Comparison of ENCODE assay signal across 8 mouse cellular contexts in the genomic region with DNA sequence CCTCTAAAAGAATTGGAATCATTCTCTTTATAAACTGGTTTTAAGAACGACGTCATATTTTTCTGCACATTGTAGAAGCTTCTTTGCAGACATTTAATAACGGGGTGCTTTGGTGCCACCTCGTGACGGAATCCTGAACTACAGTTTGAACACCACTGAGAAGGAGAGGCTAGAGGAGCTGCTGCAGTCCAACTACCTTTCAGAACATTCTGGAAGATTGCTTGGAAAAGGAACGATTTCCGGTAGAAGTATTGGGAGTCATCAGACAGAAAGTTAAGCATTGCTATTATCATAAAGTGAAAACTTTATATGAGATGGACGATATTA. TPM values are rescaled to one million over a fixed set of nuclear protein-coding genes. Genes with fewer than 3 reads are reported as not detected.
DNase-seq lines count a peak whose midpoint lies in the region; ATAC-seq and TF ChIP-seq lines count a peak whose summit lies in the region.

No protein-coding gene starts in this region.

- no peak overlapping the region; the same call in 1 of the 2 replicates for H3K4me2 ChIP-seq in heart, embryonic 11.5 days
- H3K4me2 ChIP-seq in forebrain, postnatal 0 days (ENCODE audit: low read depth): peak overlapping the region; percentile 32; the same call in 1 of the 2 replicates
- H3K4me2 ChIP-seq in hindbrain, embryonic 14.5 days (replicated peaks): peak overlapping the region; percentile 38
- H3K4me2 ChIP-seq in midbrain, embryonic 14.5 days (ENCODE audit: low read length): peak overlapping the region; percentile 38

- no peak for TF ChIP-seq POLR2A in spleen, adult 2 months (IDR thresholded peaks at IDR 0.05; ENCODE audit: low read depth, low read length)

- no peaks in the 10 kb centered on the region for H3K36me3 ChIP-seq in heart, embryonic 11.5 days (ENCODE audit: control insufficient read depth, insufficient read depth, low read length)
- H3K36me3 ChIP-seq in forebrain, postnatal 0 days (ENCODE audit: insufficient read depth): no peaks in the 10 kb centered on the region
- no peaks in the 10 kb centered on the region for H3K36me3 ChIP-seq in hindbrain, embryonic 14.5 days (replicated peaks; ENCODE audit: control insufficient read depth, insufficient read depth)
- H3K36me3 ChIP-seq in midbrain, embryonic 14.5 days (ENCODE audit: control insufficient read depth, insufficient read depth, low read length): no peaks in the 10 kb centered on the region
- no peaks in the 10 kb centered on the region for H3K36me3 ChIP-seq in spleen, adult 2 months (ENCODE audit: control insufficient read depth, insufficient read depth, low read length)

- no peak overlapping the region for H3K9ac ChIP-seq in heart, embryonic 11.5 days (ENCODE audit: low read depth, low read length)
- no peak overlapping the region for H3K9ac ChIP-seq in forebrain, postnatal 0 days
- H3K9ac ChIP-seq in hindbrain, embryonic 14.5 days: peak overlapping the region; percentile 40; the same call in 1 of the 2 replicates
- H3K9ac ChIP-seq in midbrain, embryonic 14.5 days (replicated peaks; ENCODE audit: low read length): no peak overlapping the region

- no peak overlapping the region for H3K27ac ChIP-seq in heart, embryonic 11.5 days (ENCODE audit: low read depth, low read length)
- no peak overlapping the region for H3K27ac ChIP-seq in forebrain, postnatal 0 days (ENCODE audit: low read depth, low read length)
- H3K27ac ChIP-seq in hindbrain, embryonic 14.5 days: peak overlapping the region; percentile 53
- 0 out of 2 replicates have a peak overlapping the region, but pooled peaks have one; percentile 5 for H3K27ac ChIP-seq in midbrain, embryonic 14.5 days (replicated peaks; ENCODE audit: low read depth, low read length)
- no peak overlapping the region for H3K27ac ChIP-seq in spleen, adult 2 months (ENCODE audit: insufficient read depth, low read length)

- 19% methylated on average over 8 of the region's 8 CpGs for WGBS in heart, embryonic 11.5 days (ENCODE audit: insufficient replicate concordance)
- 28% methylated on average over 8 of the region's 8 CpGs for WGBS in forebrain, postnatal 0 days
- WGBS in hindbrain, embryonic 14.5 days: 19% methylated on average over 8 of the region's 8 CpGs
- WGBS in midbrain, embryonic 14.5 days: 25% methylated on average over 8 of the region's 8 CpGs
- WGBS in spleen, adult 2 months: 26% methylated on average over 8 of the region's 8 CpGs

- peak; percentile 69 for TF ChIP-seq CTCF in forebrain, postnatal 0 days (IDR thresholded peaks at IDR 0.05; ENCODE audit: low read depth)
- TF ChIP-seq CTCF in spleen, adult 2 months (IDR thresholded peaks at IDR 0.05; ENCODE audit: extremely low read depth, insufficient read depth, insufficient read length, insufficient replicate concordance): no peak

- intact Hi-C loops in left cerebral cortex, postnatal 10 days (cut with DNase I): no loop called here

- no peaks in the 10 kb centered on the region; the same call in 1 of the 2 replicates for H3K9me3 ChIP-seq in heart, embryonic 11.5 days (replicated peaks; ENCODE audit: control insufficient read depth, low read length)
- no peaks in the 10 kb centered on the region for H3K9me3 ChIP-seq in forebrain, postnatal 0 days (ENCODE audit: low read length)
- no peaks in the 10 kb centered on the region for H3K9me3 ChIP-seq in hindbrain, embryonic 14.5 days (ENCODE audit: control insufficient read depth, low read length)
- no peaks in the 10 kb centered on the region for H3K9me3 ChIP-seq in midbrain, embryonic 14.5 days (ENCODE audit: control insufficient read depth, low read length)

- no peak for ATAC-seq in heart, embryonic 11.5 days (replicated peaks; ENCODE audit: insufficient number of reproducible peaks, low FRiP score, low TSS enrichment)
- ATAC-seq in cerebellum, adult (ENCODE audit: insufficient number of reproducible peaks, low FRiP score, low TSS enrichment): peak; percentile 82
- ATAC-seq in forebrain, postnatal 0 days: peak; percentile 92
- ATAC-seq in hindbrain, embryonic 14.5 days (ENCODE audit: low FRiP score): peak; percentile 72; the same call in 1 of the 2 replicates
- no peak for ATAC-seq in midbrain, embryonic 14.5 days (ENCODE audit: low FRiP score, low TSS enrichment)

- no peaks in the 10 kb centered on the region for H3K4me1 ChIP-seq in heart, embryonic 11.5 days (ENCODE audit: control insufficient read depth, insufficient read depth, low read length)
- no peaks in the 10 kb centered on the region for H3K4me1 ChIP-seq in forebrain, postnatal 0 days (ENCODE audit: insufficient read depth)
- no peaks in the 10 kb centered on the region for H3K4me1 ChIP-seq in hindbrain, embryonic 14.5 days (replicated peaks; ENCODE audit: control insufficient read depth, insufficient read depth, low read length)
- H3K4me1 ChIP-seq in midbrain, embryonic 14.5 days (ENCODE audit: control insufficient read depth, insufficient read depth, low read length): no peaks in the 10 kb centered on the region
- no peaks in the 10 kb centered on the region for H3K4me1 ChIP-seq in spleen, adult 2 months (ENCODE audit: control insufficient read depth, insufficient read depth, insufficient read length)

- H3K4me3 ChIP-seq in heart, embryonic 11.5 days (ENCODE audit: low read depth, low read length): no peak overlapping the region
- H3K4me3 ChIP-seq in forebrain, postnatal 0 days (ENCODE audit: low read depth, low read length): no peak overlapping the region
- H3K4me3 ChIP-seq in hindbrain, embryonic 14.5 days (replicated peaks; ENCODE audit: low read length): no peak overlapping the region; the same call in 1 of the 2 replicates
- no peak overlapping the region for H3K4me3 ChIP-seq in midbrain, embryonic 14.5 days (replicated peaks; ENCODE audit: low read depth, low read length)
- H3K4me3 ChIP-seq in spleen, adult 2 months (ENCODE audit: extremely low read depth, insufficient read depth, insufficient read length): no peak overlapping the region

- no peaks in the 10 kb centered on the region for H3K27me3 ChIP-seq in heart, embryonic 11.5 days (ENCODE audit: control insufficient read depth, insufficient read depth, low read length)
- no peaks in the 10 kb centered on the region for H3K27me3 ChIP-seq in forebrain, postnatal 0 days (ENCODE audit: insufficient read depth, low read length)
- no peaks in the 10 kb centered on the region for H3K27me3 ChIP-seq in hindbrain, embryonic 14.5 days (ENCODE audit: control insufficient read depth, insufficient read depth, low read length)
- no peaks in the 10 kb centered on the region for H3K27me3 ChIP-seq in midbrain, embryonic 14.5 days (ENCODE audit: control insufficient read depth, insufficient read depth, low read length)
- H3K27me3 ChIP-seq in spleen, adult 2 months (ENCODE audit: control insufficient read depth, insufficient read depth, low read length): no peaks in the 10 kb centered on the region

- DNase-seq in heart, adult 8-10 months (ENCODE audit: low spot score): peak; percentile 42
- peak; percentile 88 for DNase-seq in forebrain, postnatal 0 days
- DNase-seq in hindbrain, embryonic 14.5 days (ENCODE audit: low spot score): peak; percentile 93
- DNase-seq in left cerebral cortex, postnatal 10 days (ENCODE audit: extremely low spot score in 1 of 2, low spot score in 2 of 2): peak; percentile 55 to 79
- peak; percentile 85 for DNase-seq in midbrain, embryonic 14.5 days
- DNase-seq in spleen, adult 2 months (ENCODE audit: low read depth in 1 of 2, low spot score in 2 of 2): peak; percentile 2 to 31

RNA-seq across cellular contexts. Expression of gene Arxes2, which starts 18.4 kb away (rescaled TPM):
- 1 to 10 TPM in 2 of 4 experiments, under 1 TPM in 2; 0.43 to 1.2 (median 0.91) TPM for total RNA-seq in heart, adult 8-10 months (2022)
- polyA plus RNA-seq in heart, embryonic 11.5 days (2014; fragmentation: Nextera tagmentation; extraction: Ambion mirVana): 91.8 and 97.4 TPM in 2 replicates
- 179 and 211 TPM in 2 replicates for total RNA-seq in forebrain, postnatal 0 days (2014; rRNA removed)
- 235 and 280 TPM in 2 replicates for polyA plus RNA-seq in forebrain, postnatal 0 days (2015; fragmentation: Nextera tagmentation; extraction: Ambion mirVana)
- polyA plus RNA-seq in hindbrain, embryonic 14.5 days (2014; fragmentation: Nextera tagmentation; extraction: Ambion mirVana): 271 and 297 TPM in 2 replicates
- total RNA-seq in left cerebral cortex, postnatal 10 days (2021): 100 to 1,000 TPM; 106 to 108 TPM
- polyA plus RNA-seq in midbrain, embryonic 14.5 days (2014; fragmentation: Nextera tagmentation; extraction: Ambion mirVana): 312 and 337 TPM in 2 replicates
- polyA plus RNA-seq in spleen, adult 2 months (2012; rRNA removed): 1.2 and 1.7 TPM in 2 replicates

RNA-seq across cellular contexts. Expression of gene Arxes1, which starts 58.0 kb away (rescaled TPM):
- under 1 TPM in 3 of 4 experiments, not detected in 1; 0.20 to 0.50 (median 0.22) TPM for total RNA-seq in heart, adult 8-10 months (2022)
- polyA plus RNA-seq in heart, embryonic 11.5 days (2014; fragmentation: Nextera tagmentation; extraction: Ambion mirVana): 35.3 and 40.6 TPM in 2 replicates
- total RNA-seq in forebrain, postnatal 0 days (2014; rRNA removed): 54.5 and 55.4 TPM in 2 replicates
- polyA plus RNA-seq in forebrain, postnatal 0 days (2015; fragmentation: Nextera tagmentation; extraction: Ambion mirVana): 109 and 190 TPM in 2 replicates
- 140 and 149 TPM in 2 replicates for polyA plus RNA-seq in hindbrain, embryonic 14.5 days (2014; fragmentation: Nextera tagmentation; extraction: Ambion mirVana)
- 100 to 1,000 TPM in 1 of 2 experiments, 10 to 100 TPM in 1; 85.8 to 109 TPM for total RNA-seq in left cerebral cortex, postnatal 10 days (2021)
- polyA plus RNA-seq in midbrain, embryonic 14.5 days (2014; fragmentation: Nextera tagmentation; extraction: Ambion mirVana): 141 and 142 TPM in 2 replicates
- polyA plus RNA-seq in spleen, adult 2 months (2012; rRNA removed): 0.28 and 0.29 TPM in 2 replicates

Comparison
In these comparisons a context has a peak if more than half of its experiments do, and no peak if none do; other contexts are left out.
1. DNase-seq: peak in every context shown above with its lines; median percentile 93 in hindbrain, embryonic 14.5 days; 88 in forebrain, postnatal 0 days; 85 in midbrain, embryonic 14.5 days; 67 in left cerebral cortex, postnatal 10 days; 42 in heart, adult 8-10 months; 16 in spleen, adult 2 months.
2. ATAC-seq: peak in cerebellum, adult (single experiment), forebrain, postnatal 0 days (single experiment) and hindbrain, embryonic 14.5 days (single experiment); none in heart, embryonic 11.5 days (single experiment) and midbrain, embryonic 14.5 days (single experiment).
3. H3K27ac ChIP-seq: peak in hindbrain, embryonic 14.5 days (single experiment) and midbrain, embryonic 14.5 days (single experiment); none in heart, embryonic 11.5 days (single experiment), forebrain, postnatal 0 days (single experiment) and spleen, adult 2 months (single experiment).
4. RNA of gene Arxes2, which starts 18.4 kb away (polyA plus RNA-seq): 312 to 337 TPM in midbrain, embryonic 14.5 days, 235 to 280 TPM in forebrain, postnatal 0 days, 271 to 297 TPM in hindbrain, embryonic 14.5 days and 91.8 to 97.4 TPM in heart, embryonic 11.5 days; 1.2 to 1.7 TPM in spleen, adult 2 months; every median in the first group is over 10 times any median in the second.
5. RNA of gene Arxes1, which starts 58.0 kb away (polyA plus RNA-seq): 109 to 190 TPM in forebrain, postnatal 0 days, 141 to 142 TPM in midbrain, embryonic 14.5 days, 140 to 149 TPM in hindbrain, embryonic 14.5 days and 35.3 to 40.6 TPM in heart, embryonic 11.5 days; 0.28 to 0.29 TPM in spleen, adult 2 months; every median in the first group is over 10 times any median in the second.